Mouse (Mus musculus): ENCODE results near the gene Kcnip2. TPM values are rescaled to one million over a fixed set of nuclear protein-coding genes. Genes with fewer than 3 reads are reported as not detected.

Gene Kcnip2
- polyA plus RNA-seq, 1 experiment = 5.9 TPM

- 8% methylated on average over 32 of the region's 32 CpGs for WGBS
- Histone ChIP-seq H3K4me1 (ENCODE audit: control insufficient read depth, insufficient read depth, insufficient read length, low read length) (peaks cover 16% of the 10 kb centered on the region), H3K4me3 (ENCODE audit: low read depth, low read length) (no peak overlapping the region), H3K36me3 (ENCODE audit: control insufficient read depth, insufficient read depth, low read length) (no peaks in the 10 kb centered on the region; the same call in 1 of the 2 replicates), H3K27me3 (ENCODE audit: control insufficient read depth, insufficient read depth, low read length) (peaks cover 50% of the 10 kb centered on the region), H3K27ac (ENCODE audit: insufficient read depth, low read depth, low read length) (no peak overlapping the region)
- no peak for TF ChIP-seq CTCF (IDR thresholded peaks at IDR 0.05; ENCODE audit: extremely low read depth, insufficient read length, insufficient replicate concordance, low read depth, low read length)
- no peak for TF ChIP-seq POLR2A (IDR thresholded peaks at IDR 0.05; ENCODE audit: low read depth, low read length)
Observed at GRCm38 (mm10) chr19:45745344-45746152, 70.3 kb downstream of the Kcnip2 start.

GRCm38 (mm10) chr19:45743619-45744018, 72.2 kb downstream of the Kcnip2 start:
- no peak overlapping the region for H3K4me3 ChIP-seq (ENCODE audit: low read depth, low read length)
- H3K27me3 ChIP-seq (ENCODE audit: control insufficient read depth, insufficient read depth, low read length) = peaks cover 65% of the 10 kb centered on the region
- no peaks in the 10 kb centered on the region for H3K36me3 ChIP-seq (ENCODE audit: control insufficient read depth, insufficient read depth, low read length)
- WGBS = 44% methylated on average over 7 of the region's 7 CpGs
- no peak overlapping the region for H3K27ac ChIP-seq (ENCODE audit: insufficient read depth, low read depth, low read length)
- H3K4me1 ChIP-seq (ENCODE audit: control insufficient read depth, insufficient read depth, insufficient read length, low read length) = peaks cover 14% of the 10 kb centered on the region
- TF ChIP-seq POLR2A (IDR thresholded peaks at IDR 0.05; ENCODE audit: low read depth, low read length) (no peak), CTCF (IDR thresholded peaks at IDR 0.05; ENCODE audit: extremely low read depth, insufficient read length, insufficient replicate concordance, low read depth, low read length) (no peak)

- Histone ChIP-seq H3K4me1 (ENCODE audit: control insufficient read depth, insufficient read depth, insufficient read length, low read length) (peaks cover 9% of the 10 kb centered on the region), H3K27me3 (ENCODE audit: control insufficient read depth, insufficient read depth, low read length) (peaks cover 70% of the 10 kb centered on the region), H3K4me3 (ENCODE audit: low read depth, low read length) (no peak overlapping the region), H3K27ac (ENCODE audit: insufficient read depth, low read depth, low read length) (no peak overlapping the region), H3K36me3 (ENCODE audit: control insufficient read depth, insufficient read depth, low read length) (no peaks in the 10 kb centered on the region)
- TF ChIP-seq CTCF (IDR thresholded peaks at IDR 0.05; ENCODE audit: extremely low read depth, insufficient read length, insufficient replicate concordance, low read depth, low read length) (no peak), POLR2A (IDR thresholded peaks at IDR 0.05; ENCODE audit: low read depth, low read length) (no peak)
- 10% methylated on average over 24 of the region's 44 CpGs for WGBS
Observed at GRCm38 (mm10) chr19:45742984-45743575, 72.8 kb downstream of the Kcnip2 start.

GRCm38 (mm10) chr19:45742218-45742983, 73.5 kb downstream of the Kcnip2 start, which contains the start of gene Fgf8:
TSS of gene Fgf8 (minus strand) at chr19:45742915.
- H3K27ac ChIP-seq (ENCODE audit: insufficient read depth, low read depth, low read length) = no peak within 1 kb of the TSS
- peaks cover 9% of the 10 kb centered on the region for H3K4me1 ChIP-seq (ENCODE audit: control insufficient read depth, insufficient read depth, insufficient read length, low read length)
- H3K27me3 ChIP-seq (ENCODE audit: control insufficient read depth, insufficient read depth, low read length) = peaks cover 77% of the 10 kb centered on the region
- H3K4me3 ChIP-seq (ENCODE audit: low read depth, low read length) = peak within 1 kb of the TSS; percentile 38
- no peaks in the 10 kb centered on the region for H3K36me3 ChIP-seq (ENCODE audit: control insufficient read depth, insufficient read depth, low read length)
- WGBS = 2% methylated on average over 56 of the region's 68 CpGs
- TF ChIP-seq POLR2A (IDR thresholded peaks at IDR 0.05; ENCODE audit: low read depth, low read length) (no peak), CTCF (IDR thresholded peaks at IDR 0.05; ENCODE audit: extremely low read depth, insufficient read length, insufficient replicate concordance, low read depth, low read length) (no peak)

Other genes starting within 250 kb of the Kcnip2 start
- 23.9 and 44.8 TPM in 2 replicates for gene Fbxw4, start 155.7 kb downstream of the Kcnip2 start, polyA plus RNA-seq (2012; rRNA removed)
- gene Fgf8, start 73.1 kb downstream of the Kcnip2 start, polyA plus RNA-seq (2012; rRNA removed) = not detected in 2 replicates
- gene Npm3, start 66.5 kb downstream of the Kcnip2 start, polyA plus RNA-seq (2012; rRNA removed) = 12.9 and 24.5 TPM in 2 replicates
- 3.4 and 8.3 TPM in 2 replicates for gene Mgea5, start 32.2 kb downstream of the Kcnip2 start, polyA plus RNA-seq (2012; rRNA removed)
- gene Armh3, start 182.4 kb upstream of the Kcnip2 start, polyA plus RNA-seq (2012; rRNA removed) = 3.6 and 7.5 TPM in 2 replicates
- 3.4 and 5.6 TPM in 2 replicates for gene Hps6, start 187.4 kb upstream of the Kcnip2 start, polyA plus RNA-seq (2012; rRNA removed)
- 9.9 and 10.6 TPM in 2 replicates for gene Pprc1, start 228.8 kb upstream of the Kcnip2 start, polyA plus RNA-seq (2012; rRNA removed)
- gene Ldb1, start 229.2 kb upstream of the Kcnip2 start, polyA plus RNA-seq (2012; rRNA removed) = 35.6 and 60.8 TPM in 2 replicates